Mouse (Mus musculus) kidney, postnatal 36 days (tissue): ENCODE results near the gene Lyl1.

Experiments used
- DNase-seq, 2 experiments: peaks; one replicate each; pipeline ENCODE4 v3.0.0; 2021 to 2022; ENCODE audit warnings: mixed read lengths in 2 of 2

The Lyl1 gene

DNA sequence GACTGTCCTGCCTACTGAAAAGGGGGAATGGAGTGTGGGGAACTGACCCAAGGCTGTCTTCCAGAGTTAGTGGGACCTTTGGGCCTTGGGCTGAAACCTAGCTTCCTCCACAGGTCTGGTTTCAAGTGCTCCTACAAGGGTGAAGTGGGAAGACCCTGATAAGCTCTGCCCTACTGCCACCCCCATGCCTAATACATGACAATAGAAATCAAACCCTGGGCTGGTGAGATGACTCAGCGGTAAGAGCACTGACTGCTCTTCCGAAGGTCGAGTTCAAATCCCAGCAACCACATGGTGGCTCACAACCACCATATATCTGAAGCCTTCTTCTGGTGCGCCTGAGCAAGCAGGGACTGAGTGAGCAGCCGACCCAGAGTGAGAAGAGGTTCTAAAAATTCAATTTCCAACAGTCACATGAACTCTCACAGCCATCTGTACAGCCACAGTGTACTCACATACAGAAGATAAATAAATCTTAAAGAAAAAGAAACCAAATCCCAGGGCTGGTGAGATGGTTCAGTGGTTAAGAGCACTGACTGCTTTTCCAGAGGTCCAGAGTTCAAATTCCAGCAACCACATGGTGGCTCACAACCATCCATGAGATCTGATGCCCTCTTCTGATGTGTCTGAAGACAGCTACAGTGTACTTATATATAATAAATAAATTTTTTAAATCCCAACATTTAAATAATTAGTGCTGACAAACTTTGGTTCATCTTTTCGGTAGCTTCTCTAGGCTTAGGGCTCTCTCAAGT lies 32.3 kb upstream of the Lyl1 start:
- peak; percentile 50 to 54 for DNase-seq

GRCm38 (mm10) chr8:84670295-84671006 lies 30.8 kb upstream of the Lyl1 start:
- DNase-seq: peak; percentile 27 to 51

GRCm38 (mm10) chr8:84677305-84677704 lies 24.0 kb upstream of the Lyl1 start:
- no peak for DNase-seq

DNA sequence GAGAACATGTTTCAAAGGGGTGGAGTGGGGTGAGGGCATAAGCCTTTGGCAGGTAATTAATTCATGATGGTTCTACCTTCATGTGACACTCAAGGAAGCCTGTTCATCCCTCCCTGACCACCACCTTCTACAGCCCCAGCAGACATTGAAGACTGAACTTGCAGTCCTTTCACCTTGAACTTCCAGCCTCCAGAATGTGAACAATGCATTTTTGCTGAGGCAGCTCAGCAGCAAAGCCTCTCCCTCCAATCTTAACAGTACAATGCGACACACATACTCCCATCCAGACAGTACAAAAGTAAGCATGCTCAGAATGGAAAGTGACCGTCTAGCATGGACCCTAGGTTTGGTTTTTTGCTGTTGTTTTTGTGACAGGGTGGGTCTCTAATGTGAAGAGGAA lies 19.8 kb upstream of the Lyl1 start:
- no peak for DNase-seq

- no peak for DNase-seq
Measured at GRCm38 (mm10) chr8:84682257-84682656, 19.0 kb upstream of the Lyl1 start.

DNA sequence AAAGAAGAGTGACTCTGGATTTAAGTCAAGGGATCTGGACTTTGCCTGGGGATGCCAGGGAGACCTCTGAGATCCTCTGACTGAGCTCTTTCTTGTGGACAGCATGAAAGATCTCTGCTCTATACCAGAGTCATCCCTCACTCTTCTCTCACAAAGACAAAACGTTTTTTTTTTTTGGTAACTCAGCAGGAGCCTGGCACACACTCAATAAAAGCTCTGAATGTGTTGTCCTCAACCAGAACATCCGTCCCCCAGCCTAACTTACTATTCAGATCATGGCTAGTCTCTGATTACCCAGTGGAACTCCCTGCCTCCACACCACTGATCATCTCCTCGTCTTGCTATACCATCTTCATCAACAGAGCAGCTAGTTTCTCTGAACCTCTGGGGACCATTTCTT lies 16.7 kb upstream of the Lyl1 start:
- no peak for DNase-seq

DNA sequence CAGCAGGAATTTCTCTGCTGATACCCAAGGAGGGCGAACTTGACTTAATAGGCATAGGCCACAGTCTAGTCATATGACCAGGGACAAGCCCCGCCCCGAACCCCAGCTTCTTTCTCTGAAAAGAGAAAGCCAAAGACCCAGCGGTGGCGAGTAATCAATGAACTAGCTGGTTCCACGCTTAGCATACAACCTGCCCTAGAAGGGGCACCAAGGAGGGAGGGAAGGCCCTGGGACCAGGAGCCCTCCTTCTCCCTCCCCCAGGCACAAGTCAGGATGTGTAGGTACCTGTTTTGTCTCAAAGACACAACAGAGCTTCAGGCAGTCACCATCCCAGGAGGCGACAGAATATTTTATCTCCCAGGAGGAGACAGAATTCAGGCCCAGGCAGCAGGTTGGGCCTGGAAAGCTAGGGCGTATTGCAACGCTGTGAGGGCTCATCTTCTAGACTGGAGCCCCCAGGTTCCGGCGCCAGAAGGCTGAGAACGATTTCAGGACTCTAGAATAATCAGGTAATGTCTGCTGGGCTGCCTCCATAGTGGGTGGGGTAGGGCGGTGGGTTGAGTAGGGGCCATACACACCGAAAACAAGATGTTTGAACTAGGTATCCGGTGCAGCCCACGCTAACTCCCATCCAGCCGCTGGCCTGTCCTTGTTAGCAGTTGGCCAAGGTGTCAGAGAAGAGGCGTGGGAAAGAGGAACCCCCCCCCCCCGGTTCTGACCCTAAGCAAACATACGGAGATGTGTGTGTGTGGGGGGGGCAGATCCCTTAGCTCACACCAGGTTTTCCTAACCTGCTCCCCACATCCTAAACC lies 14.9 kb upstream of the Lyl1 start, which contains the start of gene Trmt1:
Gene Trmt1 (plus strand): TSS at position 117 of the 812 bp plus-strand sequence.
- peak; percentile 54 to 75 for DNase-seq

GRCm38 (mm10) chr8:84687003-84687704 lies 14.1 kb upstream of the Lyl1 start:
- DNase-seq: peak; percentile 34 to 59

DNA sequence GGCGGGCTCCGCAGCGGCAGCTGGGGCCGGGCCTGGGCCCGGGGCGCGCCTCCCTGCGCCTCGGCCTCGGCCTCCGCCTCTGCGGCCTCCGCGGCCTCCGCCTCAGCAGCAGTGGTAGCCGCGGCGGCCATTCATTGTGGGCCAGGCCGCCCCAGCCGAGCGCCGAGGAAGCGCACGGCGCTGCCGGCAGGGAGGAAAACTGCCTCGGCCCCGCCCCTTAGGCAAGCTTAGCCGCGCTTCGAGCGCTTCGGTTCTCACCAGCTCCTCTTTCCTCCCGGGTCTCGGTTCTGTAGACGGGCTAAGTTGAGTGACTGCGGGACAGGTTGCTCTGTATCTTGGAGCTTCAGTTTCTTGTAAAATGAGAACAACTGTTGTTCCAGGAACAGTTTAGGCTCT lies 13.6 kb upstream of the Lyl1 start, which contains the start of gene Nacc1:
Gene Nacc1 (minus strand): TSS at position 158 of the 396 bp plus-strand sequence.
- peak; percentile 92 to 96 for DNase-seq

GRCm38 (mm10) chr8:84689091-84689915 lies 12.0 kb upstream of the Lyl1 start:
- DNase-seq: peak; percentile 93 to 95

- DNase-seq: no peak
Measured at GRCm38 (mm10) chr8:84693332-84693731, 7.9 kb upstream of the Lyl1 start.

- no peak for DNase-seq
Measured at GRCm38 (mm10) chr8:84695140-84695539, 6.1 kb upstream of the Lyl1 start.

DNA sequence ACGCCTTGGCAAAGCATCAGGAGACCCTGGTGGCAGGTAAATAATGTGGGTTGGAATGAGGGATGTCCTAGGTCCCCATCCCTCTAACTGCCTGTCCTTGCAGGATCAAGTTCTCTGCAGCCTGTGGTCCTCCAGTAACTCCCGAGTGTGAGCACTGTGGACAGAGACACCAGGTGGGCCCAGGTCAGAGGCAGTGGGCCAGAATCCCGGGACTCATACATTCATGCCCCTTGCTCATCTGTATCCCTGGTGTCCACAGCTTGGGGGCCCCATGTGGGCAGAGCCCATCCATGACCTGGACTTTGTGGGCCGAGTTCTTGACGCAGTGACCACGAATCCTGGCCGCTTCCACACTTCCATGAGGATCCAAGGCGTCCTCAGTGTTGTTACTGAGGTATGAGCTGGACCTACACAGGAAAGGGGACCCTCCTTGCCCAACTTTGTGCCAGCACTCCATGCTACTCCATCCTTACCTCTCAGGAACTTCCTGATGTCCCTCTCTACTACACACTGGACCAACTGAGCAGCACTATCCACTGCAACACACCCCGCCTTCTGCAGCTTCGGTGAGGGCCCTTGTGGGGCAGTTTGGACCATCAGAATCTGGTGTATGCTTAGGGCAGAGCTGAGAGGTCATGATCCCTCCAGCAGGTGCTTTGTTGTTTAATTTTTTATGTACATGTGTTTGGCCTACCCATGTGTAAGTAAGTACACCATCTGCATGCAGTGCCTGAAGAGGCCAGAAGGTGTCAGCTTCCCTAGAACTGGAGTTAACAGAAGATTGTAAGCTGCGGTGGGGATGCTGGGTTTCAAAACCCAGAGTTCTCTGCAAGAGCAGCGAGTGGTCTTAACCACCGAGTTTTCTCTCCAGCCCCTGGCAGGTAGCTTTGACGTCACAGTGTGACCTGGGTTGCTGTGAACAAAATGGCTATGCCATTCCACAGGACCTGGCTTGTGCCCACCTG lies 3.8 kb upstream of the Lyl1 start:
- peak in 1 of 2 experiments; percentile 69 for DNase-seq

GRCm38 (mm10) chr8:84698288-84698687 lies 3.0 kb upstream of the Lyl1 start:
- DNase-seq: no peak

GRCm38 (mm10) chr8:84698929-84699401 lies 2.3 kb upstream of the Lyl1 start:
- DNase-seq: peak; percentile 82 to 83

GRCm38 (mm10) chr8:84699861-84700322 lies 1.4 kb upstream of the Lyl1 start:
- DNase-seq: peak; percentile 79 to 88

- DNase-seq: no peak
Measured at GRCm38 (mm10) chr8:84700526-84700925, 731 bp upstream of the Lyl1 start.

DNA sequence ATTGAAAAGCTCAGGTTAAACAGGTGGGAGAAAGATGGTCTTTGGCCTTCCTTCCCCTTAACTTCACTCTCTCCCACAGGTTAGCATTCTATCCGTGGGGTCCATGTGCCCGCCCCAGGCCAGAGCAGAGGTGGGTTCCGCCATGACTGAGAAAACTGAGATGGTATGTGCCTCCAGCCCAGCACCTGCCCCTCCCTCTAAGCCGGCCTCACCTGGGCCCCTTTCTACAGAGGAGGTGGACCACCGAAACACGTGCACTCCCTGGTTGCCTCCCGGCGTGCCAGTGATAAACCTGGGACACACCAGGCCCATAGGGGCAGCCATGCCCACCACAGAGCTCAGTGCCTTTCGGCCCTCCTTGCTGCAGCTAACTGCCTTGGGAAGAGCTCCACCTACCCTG lies 1.3 kb downstream of the Lyl1 start:
- no peak for DNase-seq

DNA sequence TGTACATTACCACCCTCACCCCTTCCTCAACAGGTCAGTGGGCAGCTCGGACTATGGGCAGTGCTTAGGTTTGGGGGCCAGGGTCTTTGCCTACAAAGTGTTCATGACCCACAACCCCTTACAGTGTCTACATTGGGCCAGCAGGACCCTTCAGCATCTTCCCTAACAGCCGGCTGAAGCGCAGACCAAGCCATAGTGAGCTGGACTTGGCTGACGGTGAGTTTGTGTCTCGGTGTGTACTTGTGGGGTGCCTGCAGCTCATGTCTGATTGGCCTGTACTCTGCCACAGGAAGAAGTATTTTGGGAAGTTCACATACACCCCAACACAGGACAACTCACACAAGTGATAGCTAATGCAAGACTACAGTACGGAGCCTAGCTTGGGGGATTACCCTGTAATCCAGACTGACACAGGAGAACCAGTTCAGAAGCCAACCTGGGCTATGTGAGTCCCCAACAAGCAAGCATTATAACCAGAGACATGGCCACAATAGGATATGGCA lies 1.8 kb downstream of the Lyl1 start:
- no peak for DNase-seq
